Mouse (Mus musculus) bone marrow, adult 2 months (tissue): Measurements from ENCODE around the gene Ccdc38.

Source experiments
- CTCF ChIP-seq: fragments of 200-500 bp; IDR thresholded peaks from 2 replicates; pipeline ENCODE4 v1.5.1; 2011; ENCODE audit warnings: low read length, control low read depth; ENCODE audit not compliant: control insufficient read depth, insufficient read depth
- POLR2A ChIP-seq: fragments of 200-500 bp; IDR thresholded peaks from 2 replicates; pipeline ENCODE4 v1.6.1; 2011; ENCODE audit warnings: low read depth, mild to moderate bottlenecking, control low read depth, low read length, borderline replicate concordance; ENCODE audit not compliant: control insufficient read depth

- no peak for TF ChIP-seq CTCF
- TF ChIP-seq POLR2A: no peak
Observed at GRCm38 (mm10) chr10:93515927-93516326, 24.5 kb upstream of the Ccdc38 start.
